Comparison of ENCODE assay signal across 8 mouse cellular contexts in genomic region chrX:36939806-36940413, GRCm38 (mm10). TPM values are rescaled to one million over a fixed set of nuclear protein-coding genes. Genes with fewer than 3 reads are reported as not detected.
A peak's percentile ranks its signal among the peaks of the same experiment; 100 is the strongest.
DNase-seq lines count a peak whose midpoint lies in the region; ATAC-seq lines count a peak whose summit lies in the region.

No protein-coding gene starts in this region.

- H3K27me3 ChIP-seq in kidney, embryonic 14.5 days (ENCODE audit: control insufficient read depth, insufficient read depth, low read length), result no peaks in the 10 kb centered on the region

- WGBS in kidney, embryonic 14.5 days, result 80% methylated on average over 4 of the region's 4 CpGs

- no peaks in the 10 kb centered on the region; the same call in 1 of the 2 replicates for H3K36me3 ChIP-seq in kidney, embryonic 14.5 days (ENCODE audit: control insufficient read depth, insufficient read depth, low read length)

- no peak overlapping the region for H3K9ac ChIP-seq in kidney, embryonic 14.5 days (ENCODE audit: low read depth, low read length)

- no peak for ATAC-seq in kidney, embryonic 14.5 days (ENCODE audit: low FRiP score, low TSS enrichment)
- ATAC-seq in common myeloid progenitor, adult 5-6 weeks (replicated peaks; ENCODE audit: low read depth, poor library complexity, severe bottlenecking), result peak; percentile 86
- peak; percentile 62 to 71; a peak in 2 of 4 replicates for ATAC-seq in hematopoietic stem cell, adult 5-6 weeks (replicated peaks in 1 of 2; ENCODE audit: insufficient read depth in 1 of 2, low FRiP score in 2 of 2, low TSS enrichment in 1 of 2, low read depth in 1 of 2, poor library complexity in 2 of 2, severe bottlenecking in 2 of 2)

- no peak overlapping the region for H3K4me2 ChIP-seq in kidney, embryonic 14.5 days (replicated peaks; ENCODE audit: low read depth, low read length)

- no peak overlapping the region for H3K27ac ChIP-seq in kidney, embryonic 14.5 days (ENCODE audit: low read depth, low read length)

- DNase-seq in kidney, adult 11 months, result peak; percentile 15
- DNase-seq in Muller cell, postnatal 12 days (ENCODE audit: inconsistent ontology term), result peak; percentile 52
- peak; percentile 56 to 65 for DNase-seq in lung, postnatal 4 days
- no peak for DNase-seq in yolk sac, embryonic 10.5 days (ENCODE audit: low spot score)
- DNase-seq in right cerebral cortex, postnatal 36 days (ENCODE audit: low spot score in 2 of 2), result no peak

- no peaks in the 10 kb centered on the region for H3K9me3 ChIP-seq in kidney, embryonic 14.5 days (ENCODE audit: control insufficient read depth, low read length)

- H3K4me1 ChIP-seq in kidney, embryonic 14.5 days (ENCODE audit: control insufficient read depth, insufficient read depth, low read length), result no peaks in the 10 kb centered on the region

- H3K4me3 ChIP-seq in kidney, embryonic 14.5 days (ENCODE audit: low read length), result no peak overlapping the region

RNA-seq across cellular contexts. Expression of gene Nkrf, which starts 37.2 kb away (rescaled TPM):
- polyA plus RNA-seq in kidney, embryonic 14.5 days (2014; fragmentation: Nextera tagmentation; extraction: Ambion mirVana), result 2.8 and 3.7 TPM in 2 replicates
- 18.5 and 20.6 TPM in 2 replicates for total RNA-seq in common myeloid progenitor, adult 5-6 weeks (2017)
- 9.9 and 11.6 TPM in 2 replicates for total RNA-seq in hematopoietic stem cell, adult 5-6 weeks (2017)

RNA-seq across cellular contexts. Expression of gene Sept6, which starts 51.7 kb away (rescaled TPM):
- 19.3 and 27.9 TPM in 2 replicates for polyA plus RNA-seq in kidney, embryonic 14.5 days (2014; fragmentation: Nextera tagmentation; extraction: Ambion mirVana)
- total RNA-seq in common myeloid progenitor, adult 5-6 weeks (2017), result 66.4 and 77.8 TPM in 2 replicates
- total RNA-seq in hematopoietic stem cell, adult 5-6 weeks (2017), result 120 and 122 TPM in 2 replicates

Comparison
In these comparisons a context has a peak if more than half of its experiments do, and no peak if none do; other contexts are left out.
1. DNase-seq: peak in kidney, adult 11 months (single experiment), Muller cell, postnatal 12 days (single experiment) and lung, postnatal 4 days (2 of 2); none in yolk sac, embryonic 10.5 days (single experiment) and right cerebral cortex, postnatal 36 days (0 of 2).